Mouse (Mus musculus): ENCODE data around the gene Optn.

- TF ChIP-seq POLR2A (IDR thresholded peaks at IDR 0.05; ENCODE audit: insufficient read depth, low read length) (no peak), CTCF (IDR thresholded peaks at IDR 0.05; ENCODE audit: low read depth, low read length) (no peak)
Observed at GRCm38 (mm10) chr2:5035241-5035640, 28.6 kb downstream of the Optn start.

Data from ES-Bruce4 (cell line).